Mouse (Mus musculus): ENCODE results near the gene Shroom4. TPM values are rescaled to one million over a fixed set of nuclear protein-coding genes. Genes with fewer than 3 reads are reported as not detected.
"Not testable (repeated sequence)": the region's sequence is repeated elsewhere in the genome, so short reads cannot be mapped to it uniquely, and the experiment has no call there.

The Shroom4 gene
- polyA plus RNA-seq, 1 experiment from 2014 or later, result 12.8 TPM

DNA sequence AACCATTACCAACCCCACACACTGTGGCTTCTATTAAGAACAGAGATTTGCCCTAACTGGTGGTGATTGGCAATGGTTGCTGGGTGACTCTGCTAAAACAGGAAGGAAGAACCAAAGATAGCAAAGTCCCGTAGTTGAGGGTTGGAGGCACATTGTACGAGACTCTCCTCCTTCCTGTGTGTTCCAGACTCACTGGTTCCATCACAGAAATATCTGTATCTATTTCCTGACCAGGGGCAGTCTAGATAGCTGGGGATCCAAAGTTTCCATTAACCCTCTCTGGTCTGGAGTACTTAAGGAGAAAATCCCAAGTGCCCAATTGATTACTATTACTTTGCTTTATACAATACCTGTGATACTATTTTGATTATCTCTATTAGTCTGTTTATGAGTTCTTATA is 35.6 kb downstream of the Shroom4 start:
- DNase-seq (ENCODE audit: low spot score), result no peak
- H3K27me3 ChIP-seq (ENCODE audit: low read depth, poor library complexity, severe bottlenecking), result no peaks in the 10 kb centered on the region
- no peak overlapping the region for H3K4me3 ChIP-seq
- H3K36me3 ChIP-seq, result no peaks in the 10 kb centered on the region
- 94% methylated on average over 2 of the region's 2 CpGs for whole genome bisulfite sequencing
- no peak overlapping the region for H3K27ac ChIP-seq
- no peaks in the 10 kb centered on the region for H3K9me3 ChIP-seq (replicated peaks)
- H3K4me1 ChIP-seq, result no peaks in the 10 kb centered on the region

DNA sequence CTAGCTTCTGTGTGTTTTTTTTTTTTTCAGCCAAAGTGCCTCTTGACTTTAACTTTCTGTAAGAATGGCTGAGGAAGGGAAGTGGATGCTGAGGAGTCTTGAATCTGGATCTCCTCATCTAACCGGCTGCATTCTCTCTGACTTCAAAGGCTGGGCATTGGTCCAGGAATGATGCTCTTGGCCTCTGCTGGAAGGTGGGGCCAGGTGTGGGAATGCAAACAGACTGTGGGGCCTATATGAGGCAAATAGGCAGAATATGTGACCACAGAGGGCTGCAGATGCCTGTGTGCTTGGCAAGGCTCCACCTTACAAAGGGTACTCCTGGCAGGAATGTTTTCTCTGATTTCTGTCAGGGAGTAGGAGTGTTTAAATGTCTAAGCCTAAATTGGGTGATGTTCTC is 46.8 kb downstream of the Shroom4 start:
- Histone ChIP-seq H3K4me1 (peaks cover 14% of the 10 kb centered on the region; the same call in 1 of the 2 replicates), H3K36me3 (no peaks in the 10 kb centered on the region), H3K27me3 (ENCODE audit: low read depth, poor library complexity, severe bottlenecking) (no peaks in the 10 kb centered on the region), H3K4me3 (no peak overlapping the region), H3K27ac (no peak overlapping the region), H3K9me3 (replicated peaks) (no peaks in the 10 kb centered on the region)
- DNase-seq (ENCODE audit: low spot score), result no peak
- 43% methylated on average over 1 of the region's 1 CpGs for WGBS

DNA sequence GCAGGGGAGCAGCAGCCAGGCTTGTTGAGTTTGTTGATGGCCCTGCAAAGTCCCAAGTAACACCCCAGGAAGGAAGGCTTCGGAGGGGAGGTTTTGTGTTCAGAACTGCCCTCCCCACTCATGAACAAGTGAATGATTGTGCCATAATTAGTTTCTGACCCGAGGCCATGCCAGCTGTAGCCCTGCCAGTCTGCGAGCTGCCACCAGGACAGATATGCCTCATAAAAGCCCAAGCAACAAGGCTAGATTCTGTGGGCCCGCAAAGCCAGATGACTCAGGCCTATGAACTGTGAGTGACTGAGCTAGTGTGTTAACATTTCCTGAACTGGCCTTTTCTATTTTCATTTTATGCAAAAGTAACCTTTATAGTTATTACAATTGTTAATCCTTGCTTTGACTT is 48.3 kb downstream of the Shroom4 start:
- no peak overlapping the region for H3K4me3 ChIP-seq
- 50% methylated on average over 4 of the region's 4 CpGs for WGBS
- H3K27me3 ChIP-seq (ENCODE audit: low read depth, poor library complexity, severe bottlenecking), result no peaks in the 10 kb centered on the region
- H3K36me3 ChIP-seq, result no peaks in the 10 kb centered on the region
- H3K27ac ChIP-seq, result no peak overlapping the region
- peaks cover 14% of the 10 kb centered on the region; the same call in 1 of the 2 replicates for H3K4me1 ChIP-seq
- no peak for DNase-seq (ENCODE audit: low spot score)
- H3K9me3 ChIP-seq (replicated peaks), result no peaks in the 10 kb centered on the region

DNA sequence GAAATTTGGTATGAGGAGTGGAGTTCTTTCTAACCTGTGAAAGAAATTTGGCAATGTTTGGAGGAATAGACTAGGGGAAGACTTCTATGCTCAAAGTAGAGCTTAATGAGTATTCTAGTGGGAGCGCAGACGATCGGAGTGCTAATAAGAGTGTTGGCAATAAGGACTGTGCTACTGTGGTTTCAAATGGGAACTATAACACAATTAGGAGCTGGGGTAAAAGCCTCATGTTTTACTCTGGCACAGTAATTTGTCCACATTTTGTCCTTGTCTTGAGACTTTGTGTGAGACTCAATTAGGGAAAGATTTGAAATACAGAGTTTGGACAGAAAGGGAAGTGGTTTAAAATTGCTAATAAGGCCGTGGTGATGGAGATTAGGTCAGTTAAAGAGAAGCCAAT is 53.6 kb downstream of the Shroom4 start:
- no peaks in the 10 kb centered on the region for H3K36me3 ChIP-seq
- WGBS, result 92% methylated on average over 4 of the region's 4 CpGs
- DNase-seq (ENCODE audit: low spot score), result no peak
- H3K4me1 ChIP-seq, result 0 out of 2 replicates have a peak, but pooled peaks cover 5% of the 10 kb centered on the region
- H3K4me3 ChIP-seq, result no peak overlapping the region
- H3K27ac ChIP-seq, result no peak overlapping the region
- no peaks in the 10 kb centered on the region for H3K27me3 ChIP-seq (ENCODE audit: low read depth, poor library complexity, severe bottlenecking)
- H3K9me3 ChIP-seq (replicated peaks), result no peaks in the 10 kb centered on the region

DNA sequence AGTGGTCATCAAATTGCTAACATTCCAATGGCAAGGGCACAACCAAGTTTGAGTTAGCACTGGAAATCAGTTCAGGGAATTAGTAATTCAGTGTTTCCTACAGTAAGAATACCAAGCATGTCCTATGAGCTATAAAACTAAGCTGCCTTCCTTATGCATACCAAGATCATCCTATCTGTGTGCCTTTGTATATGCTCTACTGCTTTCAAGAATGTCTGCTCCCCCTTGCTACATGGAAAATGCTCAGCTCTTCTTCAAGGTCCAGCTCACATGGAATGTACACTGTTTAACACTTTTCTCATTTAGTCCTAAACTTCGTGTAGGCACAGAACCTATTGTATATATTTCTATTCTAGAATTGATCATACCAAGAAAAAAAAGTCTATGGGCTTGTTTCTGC is 69.6 kb downstream of the Shroom4 start:
- H3K9me3 ChIP-seq (replicated peaks); H3K36me3 ChIP-seq; H3K27me3 ChIP-seq (ENCODE audit: low read depth, poor library complexity, severe bottlenecking); H3K27ac ChIP-seq; H3K4me3 ChIP-seq; DNase-seq (ENCODE audit: low spot score); H3K4me1 ChIP-seq: not testable (repeated sequence)
- WGBS, result no CpG with 5 or more reads among the region's 1 CpGs

DNA sequence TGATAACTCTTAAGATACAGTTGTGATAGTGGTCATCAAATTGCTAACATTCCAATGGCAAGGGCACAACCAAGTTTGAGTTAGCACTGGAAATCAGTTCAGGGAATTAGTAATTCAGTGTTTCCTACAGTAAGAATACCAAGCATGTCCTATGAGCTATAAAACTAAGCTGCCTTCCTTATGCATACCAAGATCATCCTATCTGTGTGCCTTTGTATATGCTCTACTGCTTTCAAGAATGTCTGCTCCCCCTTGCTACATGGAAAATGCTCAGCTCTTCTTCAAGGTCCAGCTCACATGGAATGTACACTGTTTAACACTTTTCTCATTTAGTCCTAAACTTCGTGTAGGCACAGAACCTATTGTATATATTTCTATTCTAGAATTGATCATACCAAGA is 72.9 kb downstream of the Shroom4 start:
- H3K27me3 ChIP-seq (ENCODE audit: low read depth, poor library complexity, severe bottlenecking); DNase-seq (ENCODE audit: low spot score); H3K36me3 ChIP-seq; H3K4me1 ChIP-seq; H3K4me3 ChIP-seq; H3K27ac ChIP-seq; H3K9me3 ChIP-seq (replicated peaks): not testable (repeated sequence)
- no CpG with 5 or more reads among the region's 1 CpGs for WGBS

DNA sequence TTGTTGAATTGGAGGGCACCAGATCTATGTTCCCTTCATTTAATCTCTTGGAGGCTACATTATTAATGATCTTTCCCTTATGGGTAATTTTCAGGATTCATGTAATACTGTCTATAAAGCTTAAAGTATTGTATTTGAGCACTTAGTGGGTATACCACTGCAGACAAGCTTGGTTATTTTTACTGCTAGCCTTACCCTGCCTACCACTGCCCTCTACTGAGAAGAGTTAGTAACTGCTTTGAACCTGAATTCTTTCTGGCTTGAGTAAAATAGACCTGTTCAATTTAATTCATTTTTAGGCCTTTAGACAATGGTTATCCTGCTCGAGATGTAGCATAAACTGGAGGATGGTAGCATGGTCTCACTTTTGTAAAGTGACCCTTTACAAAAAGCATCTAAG is 75.5 kb downstream of the Shroom4 start:
- no peak for DNase-seq (ENCODE audit: low spot score)
- Histone ChIP-seq H3K36me3 (no peaks in the 10 kb centered on the region), H3K27ac (no peak overlapping the region), H3K4me3 (no peak overlapping the region), H3K4me1 (no peaks in the 10 kb centered on the region), H3K27me3 (ENCODE audit: low read depth, poor library complexity, severe bottlenecking) (no peaks in the 10 kb centered on the region), H3K9me3 (replicated peaks) (no peaks in the 10 kb centered on the region)
- WGBS, result 52% methylated on average over 1 of the region's 1 CpGs

DNA sequence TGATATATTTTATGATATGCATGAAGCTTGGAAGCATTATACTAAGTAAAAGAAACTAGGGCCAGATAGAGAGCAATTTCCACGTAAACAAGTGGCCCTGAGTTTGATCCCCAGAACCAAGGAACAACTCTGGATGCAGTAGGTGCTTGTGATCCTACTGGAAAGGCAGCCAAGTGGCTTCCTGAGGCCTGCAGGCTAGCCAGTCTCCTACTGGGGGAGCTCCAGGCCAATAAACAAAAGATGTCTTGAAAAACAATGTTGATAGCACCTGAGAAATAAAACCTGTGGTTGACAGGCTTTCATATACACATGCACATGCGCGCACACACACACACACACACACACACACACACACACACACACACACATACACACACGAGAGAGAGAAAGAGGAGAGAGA is 82.6 kb downstream of the Shroom4 start:
- no peak for DNase-seq (ENCODE audit: low spot score)
- WGBS, result 79% methylated on average over 4 of the region's 4 CpGs

DNA sequence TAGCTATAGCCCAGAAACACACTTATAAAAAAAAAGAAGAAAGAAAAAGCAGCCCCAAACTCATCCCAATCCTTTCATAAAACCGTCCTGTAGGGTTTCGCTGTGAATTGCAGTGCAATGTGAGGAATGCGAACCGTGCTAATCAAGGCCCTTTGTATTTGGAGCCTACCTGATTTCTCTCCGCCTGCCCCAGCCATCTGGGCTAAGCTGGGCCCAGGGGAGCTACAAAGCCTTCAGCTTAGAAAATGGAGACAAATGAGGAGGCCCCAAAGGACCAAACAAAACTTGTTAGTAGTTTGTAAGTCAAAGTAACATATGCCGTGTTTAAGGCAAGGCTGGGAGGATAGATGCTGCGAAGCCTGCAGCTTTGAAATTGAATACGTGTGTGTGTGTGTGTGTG is 84.2 kb downstream of the Shroom4 start:
- DNase-seq (ENCODE audit: low spot score), result peak; percentile 39
- Histone ChIP-seq H3K4me3 (no peak overlapping the region), H3K9me3 (replicated peaks) (no peaks in the 10 kb centered on the region), H3K4me1 (peaks cover 12% of the 10 kb centered on the region; the same call in 1 of the 2 replicates), H3K36me3 (0 out of 2 replicates have a peak, but pooled peaks cover 5% of the 10 kb centered on the region), H3K27me3 (ENCODE audit: low read depth, poor library complexity, severe bottlenecking) (no peaks in the 10 kb centered on the region), H3K27ac (0 out of 2 replicates have a peak overlapping the region, but pooled peaks have one; percentile 46)
- 20% methylated on average over 8 of the region's 8 CpGs for WGBS

More for the DNA sequence above, 82.6 kb downstream of the Shroom4 start:
- Histone ChIP-seq H3K9me3 (replicated peaks) (no peaks in the 10 kb centered on the region), H3K4me1 (peaks cover 12% of the 10 kb centered on the region; the same call in 1 of the 2 replicates), H3K27ac (no peak overlapping the region), H3K36me3 (0 out of 2 replicates have a peak, but pooled peaks cover 5% of the 10 kb centered on the region), H3K4me3 (no peak overlapping the region), H3K27me3 (ENCODE audit: low read depth, poor library complexity, severe bottlenecking) (no peaks in the 10 kb centered on the region)

DNA sequence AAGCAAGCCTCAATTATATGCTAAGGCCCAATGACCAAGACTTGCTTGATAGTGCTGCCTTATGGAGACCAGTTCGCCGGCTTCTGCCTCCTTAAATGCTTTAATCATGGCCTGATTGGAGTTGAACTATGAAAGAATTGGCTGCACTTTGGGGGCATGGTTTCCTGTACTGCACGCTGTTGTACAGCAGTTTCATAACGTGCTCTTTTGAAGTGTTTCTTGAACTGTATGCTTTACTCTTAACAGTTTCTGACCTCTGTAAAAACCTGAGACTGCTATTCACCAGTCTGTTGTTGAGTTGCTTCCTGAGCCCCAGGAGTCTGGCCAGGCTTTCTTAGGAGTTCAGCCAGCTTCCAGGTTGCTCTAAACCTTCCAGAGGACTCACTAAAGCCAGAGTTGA is 90.8 kb downstream of the Shroom4 start:
- H3K9me3 ChIP-seq (replicated peaks), result no peaks in the 10 kb centered on the region
- DNase-seq (ENCODE audit: low spot score), result no peak
- H3K4me1 ChIP-seq, result peaks cover 13% of the 10 kb centered on the region
- no peak overlapping the region for H3K27ac ChIP-seq
- H3K36me3 ChIP-seq, result no peaks in the 10 kb centered on the region
- H3K27me3 ChIP-seq (ENCODE audit: low read depth, poor library complexity, severe bottlenecking), result no peaks in the 10 kb centered on the region
- no peak overlapping the region for H3K4me3 ChIP-seq
- WGBS, result 88% methylated on average over 4 of the region's 4 CpGs

DNA sequence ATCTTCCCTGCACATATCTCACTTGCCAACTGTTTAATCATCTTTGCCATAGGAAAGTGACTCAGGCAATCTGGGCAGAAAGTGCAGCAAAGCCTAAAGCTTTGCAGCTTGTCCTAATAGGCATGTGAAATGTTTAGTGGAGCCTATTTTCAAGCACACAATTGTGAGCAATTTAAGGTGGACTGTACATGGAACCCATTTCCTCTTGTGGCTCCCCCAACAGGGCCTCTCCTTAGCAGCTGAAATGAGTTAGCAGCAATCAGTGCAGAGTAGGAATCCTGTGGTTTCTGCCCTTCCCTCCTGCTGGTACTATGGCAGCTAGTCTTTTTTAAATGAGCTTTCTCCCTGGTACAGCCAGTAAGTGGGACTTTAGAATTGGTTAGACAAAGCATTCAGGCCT is 95.8 kb downstream of the Shroom4 start:
- Histone ChIP-seq H3K27me3 (ENCODE audit: low read depth, poor library complexity, severe bottlenecking) (no peaks in the 10 kb centered on the region), H3K4me3 (no peak overlapping the region), H3K27ac (peak overlapping the region; percentile 66; the same call in 1 of the 2 replicates), H3K9me3 (replicated peaks) (no peaks in the 10 kb centered on the region), H3K36me3 (no peaks in the 10 kb centered on the region), H3K4me1 (peaks cover 25% of the 10 kb centered on the region)
- peak; percentile 31 for DNase-seq (ENCODE audit: low spot score)

DNA sequence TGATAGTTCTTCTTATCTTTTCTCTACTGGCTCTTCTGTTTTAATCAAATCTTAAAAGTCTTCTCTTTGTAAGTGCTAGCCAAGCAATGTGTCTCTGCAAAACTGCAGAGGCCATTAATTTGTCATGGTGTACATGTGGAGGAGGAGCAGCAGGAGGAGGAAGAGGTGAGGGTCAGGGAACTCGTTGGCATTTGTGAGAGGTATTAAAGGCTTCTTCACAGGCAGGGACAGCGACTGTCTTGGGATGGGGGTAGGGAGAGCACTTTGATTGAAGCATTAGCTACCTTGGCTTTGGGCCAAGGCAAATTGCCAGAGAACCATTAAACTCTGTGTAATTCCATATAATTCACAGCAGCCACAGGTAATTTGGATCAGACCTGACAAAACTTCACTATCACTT is 96.7 kb downstream of the Shroom4 start:
- no peaks in the 10 kb centered on the region for H3K36me3 ChIP-seq
- H3K4me1 ChIP-seq, result peaks cover 25% of the 10 kb centered on the region
- DNase-seq (ENCODE audit: low spot score), result no peak
- peak overlapping the region; percentile 66; the same call in 1 of the 2 replicates for H3K27ac ChIP-seq
- no peaks in the 10 kb centered on the region for H3K9me3 ChIP-seq (replicated peaks)
- no peak overlapping the region for H3K4me3 ChIP-seq
- H3K27me3 ChIP-seq (ENCODE audit: low read depth, poor library complexity, severe bottlenecking), result no peaks in the 10 kb centered on the region
- 33% methylated on average over 2 of the region's 2 CpGs for WGBS

DNA sequence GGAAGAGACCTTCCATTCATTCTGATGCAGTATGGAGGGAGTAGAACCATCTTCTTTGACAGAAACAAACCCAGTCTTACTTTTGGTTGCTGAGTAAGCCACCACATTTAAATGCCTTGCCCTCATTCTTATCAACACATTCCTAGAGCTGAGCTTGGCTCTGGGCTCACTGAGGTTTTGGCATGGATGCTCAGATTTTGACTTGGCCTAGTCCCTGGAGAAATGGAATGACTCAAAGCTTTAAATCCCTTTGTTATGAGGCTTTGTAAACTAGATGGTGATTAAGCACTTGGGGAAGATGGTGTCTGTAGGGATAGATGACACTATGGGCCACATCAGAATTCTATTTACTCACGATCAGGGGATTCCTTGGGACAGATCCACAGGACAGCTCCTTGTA is 102.2 kb downstream of the Shroom4 start:
- Histone ChIP-seq H3K36me3 (no peaks in the 10 kb centered on the region), H3K27me3 (ENCODE audit: low read depth, poor library complexity, severe bottlenecking) (no peaks in the 10 kb centered on the region), H3K4me3 (no peak overlapping the region), H3K27ac (no peak overlapping the region), H3K9me3 (replicated peaks) (no peaks in the 10 kb centered on the region), H3K4me1 (no peaks in the 10 kb centered on the region)
- DNase-seq (ENCODE audit: low spot score), result no peak
- 100% methylated on average over 1 of the region's 1 CpGs for WGBS

DNA sequence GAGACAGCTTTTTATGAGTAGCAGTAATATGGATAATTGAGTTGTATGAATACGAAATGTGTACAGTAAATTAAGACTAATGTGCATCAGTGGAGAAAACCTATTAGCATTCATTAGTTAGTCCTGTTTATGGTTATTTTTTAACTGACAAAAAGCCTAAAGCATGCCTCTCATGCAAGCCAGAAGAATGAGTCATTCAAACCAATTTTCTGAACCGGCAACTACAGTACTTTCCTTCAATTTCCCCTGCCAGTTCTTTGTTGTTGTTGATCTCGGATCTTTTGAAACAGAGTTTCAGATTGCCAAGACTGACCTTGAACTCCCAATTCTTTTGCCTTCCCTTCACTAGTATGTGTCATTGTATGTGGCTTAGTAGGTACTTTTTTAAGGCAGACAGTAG is 117.6 kb downstream of the Shroom4 start:
- no peaks in the 10 kb centered on the region for H3K4me1 ChIP-seq
- H3K27ac ChIP-seq, result no peak overlapping the region
- H3K36me3 ChIP-seq, result no peaks in the 10 kb centered on the region
- H3K27me3 ChIP-seq (ENCODE audit: low read depth, poor library complexity, severe bottlenecking), result no peaks in the 10 kb centered on the region
- DNase-seq (ENCODE audit: low spot score), result no peak
- H3K4me3 ChIP-seq, result no peak overlapping the region
- WGBS, result 88% methylated on average over 3 of the region's 3 CpGs
- H3K9me3 ChIP-seq (replicated peaks), result no peaks in the 10 kb centered on the region

Data from limb, embryonic 10.5 days (tissue).